Mouse (Mus musculus) ES-Bruce4 (cell line): ENCODE results near the gene Mpzl3.

Experiments
- CTCF ChIP-seq: IDR thresholded peaks from one replicate; pipeline ENCODE4 v1.8.1; 2011; ENCODE audit warnings: low read depth, low read length
- POLR2A ChIP-seq: IDR thresholded peaks from one replicate; pipeline ENCODE4 v1.8.1; 2011; ENCODE audit warnings: low read length; ENCODE audit not compliant: insufficient read depth

DNA sequence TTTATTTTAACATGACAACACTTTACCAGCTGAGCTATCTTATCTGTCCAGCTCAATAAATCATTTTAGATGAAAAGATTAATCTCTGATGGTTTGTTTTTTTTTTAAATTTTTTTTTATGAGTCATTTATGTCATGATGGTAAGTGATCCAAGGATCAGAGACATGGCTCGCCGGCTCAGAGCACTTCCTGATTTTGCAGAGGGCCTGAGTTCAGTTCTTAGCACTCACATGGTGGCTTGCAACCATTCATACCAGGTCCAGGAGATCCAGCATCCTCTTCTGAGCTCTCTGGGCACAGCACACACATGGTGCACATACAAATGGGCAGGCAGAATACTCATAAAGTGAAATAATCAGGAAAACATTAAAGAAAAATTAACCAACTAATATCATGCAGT lies 4.7 kb upstream of the Mpzl3 start:
- no peak for TF ChIP-seq POLR2A
- TF ChIP-seq CTCF: no peak
